Mouse (Mus musculus): ENCODE data around the gene Lgals4. TPM values are rescaled to one million over a fixed set of nuclear protein-coding genes. Genes with fewer than 3 reads are reported as not detected.
A peak's percentile ranks its signal among the peaks of the same experiment; 100 is the strongest.
"Not testable (repeated sequence)": the region's sequence is repeated elsewhere in the genome, so short reads cannot be mapped to it uniquely, and the experiment has no call there.

Gene Lgals4
- polyA plus RNA-seq, 1 experiment from 2014 or later = 8.2 TPM

DNA sequence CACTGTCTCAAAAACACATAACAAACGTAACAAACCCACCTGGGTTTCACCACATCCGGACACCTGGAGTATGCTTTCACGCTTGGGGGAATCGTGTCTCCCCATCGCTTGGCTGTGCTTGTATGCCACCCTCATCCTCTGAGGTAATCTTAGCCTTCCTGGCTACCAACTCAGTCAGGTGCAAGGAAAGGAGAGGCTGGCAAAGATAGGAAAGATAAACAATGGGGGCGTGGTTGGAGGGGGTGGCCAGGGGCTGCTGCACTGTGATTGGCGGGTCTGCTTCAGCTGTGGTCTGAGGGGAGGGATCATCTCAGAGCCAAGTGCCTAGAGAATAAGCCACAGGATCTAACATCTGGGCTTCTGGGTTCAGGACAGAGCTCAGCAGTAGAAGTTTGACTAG, 46.0 kb downstream of the Lgals4 start:
- 84% methylated on average over 7 of the region's 7 CpGs for WGBS
- Histone ChIP-seq H3K36me3 (replicated peaks) (no peaks in the 10 kb centered on the region), H3K9ac (no peak overlapping the region), H3K4me3 (no peak overlapping the region), H3K27me3 (replicated peaks) (no peaks in the 10 kb centered on the region), H3K9me3 (no peaks in the 10 kb centered on the region), H3K4me2 (no peak overlapping the region), H3K27ac (no peak overlapping the region), H3K4me1 (no peaks in the 10 kb centered on the region)
- no peak for ATAC-seq (replicated peaks)

DNA sequence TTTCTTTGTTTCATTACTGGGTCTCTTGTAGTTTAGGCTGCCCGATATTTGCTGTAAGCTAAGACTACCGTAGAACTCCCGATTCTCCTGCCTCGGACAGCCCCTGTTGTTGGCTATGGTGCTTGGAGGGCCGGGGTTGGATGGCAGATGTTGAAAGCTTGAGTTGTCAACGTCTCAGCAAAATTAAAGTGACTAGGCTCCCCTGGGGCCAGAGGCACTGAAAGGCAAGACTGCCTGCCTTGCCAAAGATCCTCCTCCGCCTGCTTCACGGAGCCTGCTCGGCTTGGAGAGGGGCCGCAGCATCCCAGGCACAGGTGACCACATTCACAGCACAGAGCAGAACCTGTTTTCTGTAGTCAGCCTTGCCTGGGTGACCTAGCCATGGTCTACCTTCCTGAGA, 46.9 kb downstream of the Lgals4 start:
- no peaks in the 10 kb centered on the region for H3K4me1 ChIP-seq
- no peaks in the 10 kb centered on the region for H3K36me3 ChIP-seq (replicated peaks)
- H3K9ac ChIP-seq = no peak overlapping the region
- H3K4me3 ChIP-seq = no peak overlapping the region
- WGBS = 64% methylated on average over 10 of the region's 10 CpGs
- no peak overlapping the region for H3K27ac ChIP-seq
- no peaks in the 10 kb centered on the region for H3K9me3 ChIP-seq
- H3K4me2 ChIP-seq = no peak overlapping the region
- ATAC-seq (replicated peaks) = no peak
- no peaks in the 10 kb centered on the region for H3K27me3 ChIP-seq (replicated peaks)

DNA sequence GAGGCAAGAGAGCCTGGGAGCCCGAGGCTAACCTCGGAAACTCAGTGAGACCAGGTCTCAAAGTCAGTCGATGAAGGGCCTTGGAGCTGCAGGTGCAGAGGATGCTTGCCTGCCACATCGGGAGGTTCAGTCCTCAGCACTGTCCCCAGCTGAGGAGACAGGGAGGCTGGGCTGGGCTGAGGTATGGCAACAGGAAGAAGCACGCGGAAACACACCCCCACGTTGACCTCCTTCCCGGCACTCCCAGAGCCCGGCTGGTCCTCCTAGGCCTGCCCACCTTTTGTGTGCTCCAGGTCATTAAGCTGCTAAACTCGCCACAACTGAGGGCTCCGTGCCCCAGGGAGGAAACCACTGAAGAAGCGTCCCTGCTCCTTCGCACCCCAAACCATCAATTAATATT, 47.5 kb downstream of the Lgals4 start, which contains the start of gene Capn12:
Gene Capn12 (plus strand): TSS at position 224 of the 400 bp plus-strand sequence.
- no peaks in the 10 kb centered on the region for H3K4me1 ChIP-seq
- no peak for ATAC-seq (replicated peaks)
- H3K4me3 ChIP-seq = no peak within 1 kb of the TSS
- no peaks in the 10 kb centered on the region for H3K27me3 ChIP-seq (replicated peaks)
- WGBS = 44% methylated on average over 13 of the region's 13 CpGs
- no peaks in the 10 kb centered on the region for H3K9me3 ChIP-seq
- no peak within 1 kb of the TSS for H3K9ac ChIP-seq
- H3K4me2 ChIP-seq = no peak within 1 kb of the TSS
- no peak within 1 kb of the TSS for H3K27ac ChIP-seq
- H3K36me3 ChIP-seq (replicated peaks) = no peaks in the 10 kb centered on the region

DNA sequence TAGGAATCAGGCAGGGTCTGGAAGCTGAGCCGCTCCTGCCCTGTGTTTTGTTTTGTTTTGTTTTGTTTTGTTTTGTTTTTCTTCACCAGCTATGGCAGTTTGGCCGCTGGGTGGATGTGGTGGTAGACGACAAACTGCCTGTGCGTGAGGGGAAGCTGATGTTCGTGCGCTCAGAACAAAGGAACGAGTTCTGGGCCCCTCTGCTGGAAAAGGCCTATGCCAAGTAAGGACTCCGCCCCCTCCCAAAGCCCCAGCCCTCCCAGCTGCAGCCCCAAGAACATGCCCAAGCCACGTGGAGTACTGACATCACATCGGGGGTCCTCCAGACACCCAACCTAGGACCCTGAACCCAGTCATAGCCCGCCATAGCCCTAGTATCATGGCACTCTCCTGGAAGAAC, 49.4 kb downstream of the Lgals4 start:
- Histone ChIP-seq H3K9me3 (no peaks in the 10 kb centered on the region), H3K4me2 (no peak overlapping the region), H3K27me3 (replicated peaks) (peaks cover 17% of the 10 kb centered on the region), H3K27ac (no peak overlapping the region), H3K4me1 (no peaks in the 10 kb centered on the region), H3K4me3 (no peak overlapping the region), H3K36me3 (replicated peaks) (no peaks in the 10 kb centered on the region), H3K9ac (no peak overlapping the region)
- 75% methylated on average over 11 of the region's 11 CpGs for WGBS
- ATAC-seq (replicated peaks) = no peak

DNA sequence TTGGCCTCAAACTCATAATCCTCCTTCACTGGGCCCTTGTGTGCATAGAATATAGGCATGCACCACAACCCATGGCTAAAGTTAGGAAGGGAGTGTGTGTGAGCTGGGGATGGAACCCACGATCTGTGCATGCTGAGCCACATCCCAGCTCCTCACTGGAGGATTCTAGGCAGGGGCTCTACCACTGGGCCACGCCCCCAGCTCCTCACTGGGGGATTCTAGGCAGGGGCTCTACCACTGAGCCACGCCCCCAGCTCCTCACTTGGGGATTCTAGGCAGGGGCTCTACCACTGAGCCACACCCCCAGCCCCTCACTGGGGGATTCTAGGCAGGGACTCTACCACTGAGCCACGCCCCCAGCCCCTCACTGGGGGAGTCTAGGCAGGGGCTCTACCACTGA, 50.0 kb downstream of the Lgals4 start:
- not testable (repeated sequence) for H3K4me3 ChIP-seq; H3K4me2 ChIP-seq; H3K27ac ChIP-seq; H3K9ac ChIP-seq; H3K36me3 ChIP-seq (replicated peaks); H3K4me1 ChIP-seq; H3K9me3 ChIP-seq; ATAC-seq (replicated peaks)
- WGBS = 99% methylated on average over 3 of the region's 4 CpGs
- H3K27me3 ChIP-seq (replicated peaks) = peaks cover 22% of the 10 kb centered on the region

DNA sequence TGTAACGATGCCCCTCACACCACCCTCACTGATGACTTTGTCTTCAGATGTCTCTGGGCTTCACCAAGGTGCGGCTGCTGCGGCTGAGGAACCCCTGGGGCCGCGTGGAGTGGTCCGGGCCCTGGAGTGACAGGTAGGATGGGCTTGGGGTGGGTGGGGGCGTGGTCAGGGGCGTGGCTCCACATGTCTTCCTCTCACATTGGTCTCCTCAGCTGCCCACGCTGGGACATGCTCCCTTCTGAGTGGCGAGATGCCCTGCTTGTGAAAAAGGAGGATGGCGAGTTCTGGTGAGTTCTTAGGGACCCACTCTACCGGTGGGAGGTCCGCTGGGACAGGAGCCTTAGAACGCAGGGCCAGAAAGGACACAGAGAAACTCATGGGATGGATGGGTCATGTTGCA, 52.8 kb downstream of the Lgals4 start:
- H3K27me3 ChIP-seq (replicated peaks) = peaks cover 37% of the 10 kb centered on the region
- no peak for ATAC-seq (replicated peaks)
- no peaks in the 10 kb centered on the region for H3K9me3 ChIP-seq
- no peak overlapping the region for H3K4me2 ChIP-seq
- H3K36me3 ChIP-seq (replicated peaks) = no peaks in the 10 kb centered on the region
- no peak overlapping the region for H3K4me3 ChIP-seq
- H3K9ac ChIP-seq = no peak overlapping the region
- H3K27ac ChIP-seq = no peak overlapping the region
- H3K4me1 ChIP-seq = peaks cover 9% of the 10 kb centered on the region
- 23% methylated on average over 14 of the region's 14 CpGs for WGBS

DNA sequence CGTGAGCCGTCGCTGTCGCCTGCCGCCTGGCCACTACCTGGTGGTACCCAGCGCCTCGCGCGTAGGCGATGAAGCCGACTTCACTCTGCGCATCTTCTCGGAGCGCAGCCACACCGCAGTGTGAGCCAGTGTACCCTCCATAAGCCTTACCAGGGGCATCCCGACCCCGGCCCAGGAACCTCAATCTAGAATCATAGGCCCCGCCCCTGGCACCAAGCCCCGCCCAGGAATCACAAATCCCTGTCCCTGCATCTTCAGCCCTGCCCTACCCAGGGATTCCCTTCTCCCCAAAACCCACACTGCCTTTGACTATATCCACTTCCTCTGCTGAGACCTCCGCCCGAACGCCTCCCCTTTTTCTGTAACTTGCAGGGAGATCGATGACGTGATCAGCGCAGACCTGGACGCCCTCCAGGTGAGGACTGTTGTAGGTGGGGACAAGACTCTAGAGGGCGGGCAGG, 55.1 kb downstream of the Lgals4 start:
- peaks cover 37% of the 10 kb centered on the region for H3K27me3 ChIP-seq (replicated peaks)
- H3K36me3 ChIP-seq (replicated peaks) = peaks cover 14% of the 10 kb centered on the region; the same call in 1 of the 2 replicates
- peak; percentile 55 for ATAC-seq (replicated peaks)
- no peaks in the 10 kb centered on the region for H3K9me3 ChIP-seq
- peak overlapping the region; percentile 37 for H3K4me3 ChIP-seq
- WGBS = 4% methylated on average over 27 of the region's 27 CpGs
- peaks cover 9% of the 10 kb centered on the region for H3K4me1 ChIP-seq
- H3K4me2 ChIP-seq = peak overlapping the region; percentile 57
- H3K27ac ChIP-seq = no peak overlapping the region
- H3K9ac ChIP-seq = peak overlapping the region; percentile 32

Other genes starting within 250 kb of the Lgals4 start
- gene Samd4b, start 235.7 kb upstream of the Lgals4 start, polyA plus RNA-seq (2015; fragmentation: Nextera tagmentation; extraction: Ambion mirVana) = 22.8 and 24.8 TPM in 2 replicates
- gene Pak4, start 235.7 kb upstream of the Lgals4 start, polyA plus RNA-seq (2015; fragmentation: Nextera tagmentation; extraction: Ambion mirVana) = 20.9 and 21.6 TPM in 2 replicates
- gene Acp7, start 202.5 kb upstream of the Lgals4 start, polyA plus RNA-seq (2015; fragmentation: Nextera tagmentation; extraction: Ambion mirVana) = 0.40 TPM in 1 of 2 replicates, not detected in the other
- gene Fbxo27, start 141.0 kb upstream of the Lgals4 start, polyA plus RNA-seq (2015; fragmentation: Nextera tagmentation; extraction: Ambion mirVana) = 10.2 and 12.1 TPM in 2 replicates
- 3.7 and 4.0 TPM in 2 replicates for gene Fbxo17, start 117.0 kb upstream of the Lgals4 start, polyA plus RNA-seq (2015; fragmentation: Nextera tagmentation; extraction: Ambion mirVana)
- 96.7 and 106 TPM in 2 replicates for gene Mrps12, start 92.0 kb upstream of the Lgals4 start, polyA plus RNA-seq (2015; fragmentation: Nextera tagmentation; extraction: Ambion mirVana)
- gene Sars2, start 91.9 kb upstream of the Lgals4 start, polyA plus RNA-seq (2015; fragmentation: Nextera tagmentation; extraction: Ambion mirVana) = 18.3 and 18.7 TPM in 2 replicates
- gene Ccer2, start 77.7 kb upstream of the Lgals4 start, polyA plus RNA-seq (2015; fragmentation: Nextera tagmentation; extraction: Ambion mirVana) = 0.36 and 0.50 TPM in 2 replicates
- gene Sirt2, start 67.1 kb upstream of the Lgals4 start, polyA plus RNA-seq (2015; fragmentation: Nextera tagmentation; extraction: Ambion mirVana) = 125 and 129 TPM in 2 replicates
- gene Nfkbib, start 66.3 kb upstream of the Lgals4 start, polyA plus RNA-seq (2015; fragmentation: Nextera tagmentation; extraction: Ambion mirVana) = 65.8 and 66.5 TPM in 2 replicates
- gene Rinl, start 44.9 kb upstream of the Lgals4 start, polyA plus RNA-seq (2015; fragmentation: Nextera tagmentation; extraction: Ambion mirVana) = 2.4 and 3.3 TPM in 2 replicates
- gene Hnrnpl, start 25.3 kb upstream of the Lgals4 start, polyA plus RNA-seq (2015; fragmentation: Nextera tagmentation; extraction: Ambion mirVana) = 175 and 176 TPM in 2 replicates
- gene Ech1, start 8.6 kb upstream of the Lgals4 start, polyA plus RNA-seq (2015; fragmentation: Nextera tagmentation; extraction: Ambion mirVana) = 92.7 and 94.7 TPM in 2 replicates
- 7.8 and 9.2 TPM in 2 replicates for gene Lgals7, start 30.0 kb downstream of the Lgals4 start, polyA plus RNA-seq (2015; fragmentation: Nextera tagmentation; extraction: Ambion mirVana)
- gene Capn12, start 47.6 kb downstream of the Lgals4 start, polyA plus RNA-seq (2015; fragmentation: Nextera tagmentation; extraction: Ambion mirVana) = 0.33 and 0.52 TPM in 2 replicates
- gene Actn4, start 128.5 kb downstream of the Lgals4 start, polyA plus RNA-seq (2015; fragmentation: Nextera tagmentation; extraction: Ambion mirVana) = 140 and 143 TPM in 2 replicates
- gene Eif3k, start 148.0 kb downstream of the Lgals4 start, polyA plus RNA-seq (2015; fragmentation: Nextera tagmentation; extraction: Ambion mirVana) = 269 and 284 TPM in 2 replicates
- 8.5 and 11.4 TPM in 2 replicates for gene Map4k1, start 148.2 kb downstream of the Lgals4 start, polyA plus RNA-seq (2015; fragmentation: Nextera tagmentation; extraction: Ambion mirVana)

Data from midbrain, embryonic 15.5 days (tissue).